Mouse (Mus musculus) central nervous system, embryonic 18 days (tissue): ENCODE measurements around the gene Tpk1. TPM values are rescaled to one million over a fixed set of nuclear protein-coding genes. Genes with fewer than 3 reads are reported as not detected.

Experiments used
- polyA plus RNA-seq: library from polyadenylated mRNA; depleted of rRNA; stranded (reverse); fragments of >200 nt; gene quantifications from 2 replicates; pipeline ENCODE4 v1.2.3, GENCODE M21; 2012; rRNA removed

Tpk1 gene
- 3.6 and 4.3 TPM in 2 replicates for polyA plus RNA-seq

DNA sequence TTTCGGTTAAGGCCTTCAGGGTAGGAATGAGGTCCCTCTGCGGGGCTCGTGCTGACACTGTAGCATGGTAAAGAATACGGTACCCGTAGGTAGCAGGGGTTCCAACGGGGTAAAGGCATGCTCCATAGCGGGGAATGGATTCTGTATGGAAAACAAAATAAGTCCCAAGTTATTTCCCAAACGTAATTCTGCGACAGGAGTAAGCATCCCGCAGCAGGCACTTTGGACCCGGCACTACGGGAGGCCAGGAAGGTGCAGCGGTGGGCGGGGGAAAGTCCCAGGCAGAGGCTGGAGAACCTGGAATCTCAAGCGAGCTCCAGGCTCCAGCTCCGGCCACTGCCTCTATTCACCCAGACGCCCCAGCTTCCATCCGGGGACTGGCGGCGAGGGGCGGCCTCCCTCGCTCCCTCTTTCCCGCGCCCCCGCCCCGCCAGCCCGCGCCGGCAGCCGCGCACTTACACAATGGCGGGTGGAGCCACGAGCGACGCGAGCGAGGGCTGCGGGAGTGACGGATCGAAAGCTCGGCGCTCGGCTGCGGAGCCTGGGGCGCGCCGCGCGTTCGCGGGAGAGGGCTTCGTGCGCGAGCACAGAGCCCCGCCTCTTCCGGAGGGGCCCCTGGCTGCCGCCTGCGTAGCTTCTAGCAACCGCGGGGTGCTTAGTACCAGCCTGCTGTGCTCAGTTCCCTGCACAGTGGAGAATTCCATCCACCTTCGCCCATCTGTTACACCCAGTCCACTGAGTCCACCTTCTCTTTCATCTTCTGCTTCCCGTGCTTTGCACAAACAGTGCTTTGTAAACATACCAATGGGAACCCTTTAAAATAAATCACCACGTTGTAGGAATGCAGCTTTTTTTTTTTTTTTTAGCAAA lies at the start of gene Tpk1:
Gene Tpk1, minus strand, starts transcription at position 602 of the 870 bp plus-strand sequence.

GRCm38 (mm10) chr6:43309454-43309853 lies 356.6 kb downstream of the Tpk1 start, which contains the start of gene Nobox:
Nobox (minus strand) TSS chr6:43309554.

